Mouse (Mus musculus) cerebellum, postnatal 14 days (tissue): ENCODE measurements around the gene Galntl5.
"Not testable (repeated sequence)": the region's sequence is repeated elsewhere in the genome, so short reads cannot be mapped to it uniquely, and the experiment has no call there.

Source experiments
- DNase-seq, 2 experiments: peaks; one replicate each; pipeline ENCODE4 v3.0.0; 2021; ENCODE audit warnings: mixed read lengths in 2 of 2

Gene Galntl5

GRCm38 (mm10) chr5:25181004-25181531, at the start of gene Galntl5:
TSS of gene Galntl5 (plus strand) at chr5:25181460.
- DNase-seq, result no peak

GRCm38 (mm10) chr5:25146705-25147104, 34.6 kb upstream of the Galntl5 start:
- DNase-seq, result no peak

GRCm38 (mm10) chr5:25149331-25149965, 31.8 kb upstream of the Galntl5 start:
- no peak for DNase-seq

GRCm38 (mm10) chr5:25153491-25153890, 27.8 kb upstream of the Galntl5 start:
- DNase-seq, result no peak

- DNase-seq, result no peak
These were observed 27.3 kb upstream of the Galntl5 start for GRCm38 (mm10) chr5:25153996-25154395.

GRCm38 (mm10) chr5:25154823-25155222, 26.4 kb upstream of the Galntl5 start:
- no peak for DNase-seq

GRCm38 (mm10) chr5:25155351-25155750, 25.9 kb upstream of the Galntl5 start:
- DNase-seq, result no peak

GRCm38 (mm10) chr5:25157136-25157535, 24.1 kb upstream of the Galntl5 start:
- no peak for DNase-seq

- DNase-seq, result peak; percentile 31 to 33
These were observed 20.7 kb upstream of the Galntl5 start for GRCm38 (mm10) chr5:25160515-25160914.

- no peak for DNase-seq
These were observed 18.3 kb upstream of the Galntl5 start for GRCm38 (mm10) chr5:25162981-25163380.

GRCm38 (mm10) chr5:25163938-25164337, 17.3 kb upstream of the Galntl5 start:
- DNase-seq, result no peak

- no peak for DNase-seq
These were observed 16.9 kb upstream of the Galntl5 start for GRCm38 (mm10) chr5:25164341-25164740.

- DNase-seq, result peak; percentile 3 to 12
These were observed 16.0 kb upstream of the Galntl5 start for GRCm38 (mm10) chr5:25165102-25165788.

- peak; percentile 20 to 35 for DNase-seq
These were observed 15.5 kb upstream of the Galntl5 start for GRCm38 (mm10) chr5:25165789-25166135.

- DNase-seq, result no peak
These were observed 14.6 kb upstream of the Galntl5 start for GRCm38 (mm10) chr5:25166665-25167064.

- not testable (repeated sequence) for DNase-seq
These were observed 3.3 kb upstream of the Galntl5 start for GRCm38 (mm10) chr5:25177937-25178336.

- DNase-seq, result not testable (repeated sequence)
These were observed 2.7 kb upstream of the Galntl5 start for GRCm38 (mm10) chr5:25178543-25178942.

- no peak for DNase-seq
These were observed 2.0 kb upstream of the Galntl5 start for GRCm38 (mm10) chr5:25179284-25179683.

GRCm38 (mm10) chr5:25179936-25180488, 1.2 kb upstream of the Galntl5 start:
- no peak for DNase-seq

- DNase-seq, result no peak
These were observed 2.3 kb downstream of the Galntl5 start for GRCm38 (mm10) chr5:25183595-25183994.

- no peak for DNase-seq
These were observed 3.3 kb downstream of the Galntl5 start for GRCm38 (mm10) chr5:25184594-25184993.

- DNase-seq, result no peak
These were observed 6.5 kb downstream of the Galntl5 start for GRCm38 (mm10) chr5:25187727-25188126.

GRCm38 (mm10) chr5:25188802-25189201, 7.5 kb downstream of the Galntl5 start:
- DNase-seq, result peak; percentile 17 to 25

- DNase-seq, result no peak
These were observed 9.3 kb downstream of the Galntl5 start for GRCm38 (mm10) chr5:25190521-25190920.
